Mouse (Mus musculus) hindlimb bud, embryonic 11.5 days (tissue): Measurements from ENCODE around the gene Rdh16f1.
"Not testable (repeated sequence)": the region's sequence is repeated elsewhere in the genome, so short reads cannot be mapped to it uniquely, and the experiment has no call there.

ENCODE experiments used
- DNase-seq: peaks from one replicate; pipeline ENCODE4 v3.0.0-alpha.2; 2012; ENCODE audit warnings: low read depth, low spot score; ENCODE audit errors: extremely low spot score

Gene Rdh16f1

GRCm38 (mm10) chr10:127825386-127825785, 65.8 kb downstream of the Rdh16f1 start:
- DNase-seq, result no peak

DNA sequence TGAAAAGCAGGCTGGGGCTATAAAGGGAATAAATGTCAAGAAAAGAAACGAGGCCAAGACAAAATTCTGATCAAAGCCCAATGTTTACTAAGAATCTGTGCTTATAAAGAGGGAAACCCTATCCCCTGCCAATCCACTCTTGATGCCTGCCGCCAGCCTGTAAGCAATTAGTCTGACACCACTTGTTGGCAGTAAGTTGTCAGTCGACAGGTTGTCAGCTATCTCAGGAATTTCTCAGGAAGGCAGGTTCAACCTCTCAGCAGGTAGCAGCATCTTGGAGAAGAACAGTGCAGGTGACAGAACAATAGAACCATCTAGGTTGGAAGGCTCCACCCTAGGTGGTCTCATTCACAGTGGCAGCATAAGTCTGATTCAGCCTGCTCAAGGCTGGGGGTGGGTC, 69.5 kb downstream of the Rdh16f1 start:
- no peak for DNase-seq

DNA sequence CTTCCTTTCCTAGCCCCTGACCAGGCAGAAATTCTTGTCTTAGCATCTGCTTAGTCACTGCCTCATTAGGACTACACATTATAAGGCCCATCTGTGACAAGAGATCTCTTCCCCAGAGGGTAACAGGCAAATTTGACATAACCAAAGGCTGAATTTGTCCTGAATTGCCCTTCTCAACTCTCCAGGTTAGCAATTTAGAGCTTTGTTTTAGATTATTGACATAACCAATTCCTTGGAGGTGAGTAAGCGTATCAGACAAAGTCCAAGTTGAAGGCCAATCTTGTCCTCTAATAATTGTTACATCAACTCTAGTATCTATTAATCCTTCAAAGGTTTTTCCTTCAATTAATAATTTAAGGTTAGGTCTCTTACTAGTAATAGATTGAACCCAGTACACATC, 74.6 kb downstream of the Rdh16f1 start:
- DNase-seq, result not testable (repeated sequence)

GRCm38 (mm10) chr10:127835292-127835691, 75.7 kb downstream of the Rdh16f1 start:
- no peak for DNase-seq

DNA sequence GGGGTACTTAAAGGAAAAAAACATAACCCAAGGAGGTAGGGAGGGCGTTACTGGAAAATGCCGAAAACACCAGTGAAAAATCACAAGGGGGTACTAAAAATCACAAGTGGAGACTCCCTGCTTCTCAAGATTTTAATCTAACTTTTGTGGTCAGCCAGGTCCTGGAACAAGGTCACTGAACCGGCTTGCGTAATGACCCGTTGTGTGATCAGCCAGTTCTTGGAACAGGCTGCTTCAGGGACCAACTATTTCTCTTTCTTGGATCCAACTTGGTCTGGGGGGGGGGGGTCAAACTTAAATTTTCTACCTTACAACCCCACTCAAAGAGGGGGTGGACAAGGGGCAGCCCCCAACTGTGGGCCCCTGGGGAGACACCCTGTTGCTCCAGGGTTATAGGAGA, 78.2 kb downstream of the Rdh16f1 start:
- not testable (repeated sequence) for DNase-seq

DNA sequence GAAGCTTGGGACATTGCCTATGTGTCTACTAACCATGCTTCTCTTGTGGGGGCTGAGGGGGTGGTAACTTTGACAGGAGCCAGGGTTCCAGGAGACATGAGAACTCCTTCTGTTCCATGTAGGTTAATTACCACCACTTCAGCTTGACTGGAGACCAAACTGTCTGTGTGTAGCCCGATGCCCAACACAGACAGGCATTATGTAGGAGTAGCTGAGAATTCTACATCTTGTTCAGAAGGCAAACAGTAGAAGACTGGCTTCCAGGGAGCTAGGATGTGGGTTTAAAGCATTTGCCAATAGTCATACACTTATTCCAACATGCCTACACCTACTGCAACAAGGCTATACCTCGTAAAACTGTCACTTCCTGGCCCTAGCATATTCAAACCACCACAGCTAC, 79.0 kb downstream of the Rdh16f1 start:
- DNase-seq, result no peak

GRCm38 (mm10) chr10:127840776-127841175, 81.2 kb downstream of the Rdh16f1 start:
- DNase-seq, result no peak
